Mouse (Mus musculus): ENCODE data around the gene Ptch2. TPM values are rescaled to one million over a fixed set of nuclear protein-coding genes. Genes with fewer than 3 reads are reported as not detected.

Ptch2 gene
- polyA plus RNA-seq, 1 experiment = 1.5 TPM

- H3K4me1 ChIP-seq (ENCODE audit: control insufficient read depth, insufficient read depth, insufficient read length, low read length) = peaks cover 3% of the 10 kb centered on the region; the same call in 1 of the 2 replicates
- H3K4me3 ChIP-seq (ENCODE audit: insufficient read depth, low read depth, low read length) = no peak overlapping the region
- no peak overlapping the region for H3K27ac ChIP-seq (replicated peaks; ENCODE audit: low read depth, low read length)
These were observed 22.1 kb downstream of the Ptch2 start for GRCm38 (mm10) chr4:117117931-117118330.

GRCm38 (mm10) chr4:117119636-117120035 is 23.8 kb downstream of the Ptch2 start:
- H3K27ac ChIP-seq (replicated peaks; ENCODE audit: low read depth, low read length) = peak overlapping the region; percentile 89
- peak overlapping the region; percentile 61 for H3K4me3 ChIP-seq (ENCODE audit: insufficient read depth, low read depth, low read length)
- H3K4me1 ChIP-seq (ENCODE audit: control insufficient read depth, insufficient read depth, insufficient read length, low read length) = peaks cover 11% of the 10 kb centered on the region; the same call in 1 of the 2 replicates

GRCm38 (mm10) chr4:117120052-117120444 is 24.2 kb downstream of the Ptch2 start:
- peak overlapping the region; percentile 61 for H3K4me3 ChIP-seq (ENCODE audit: insufficient read depth, low read depth, low read length)
- H3K27ac ChIP-seq (replicated peaks; ENCODE audit: low read depth, low read length) = peak overlapping the region; percentile 89
- H3K4me1 ChIP-seq (ENCODE audit: control insufficient read depth, insufficient read depth, insufficient read length, low read length) = peaks cover 15% of the 10 kb centered on the region

GRCm38 (mm10) chr4:117120445-117121414 is 24.9 kb downstream of the Ptch2 start:
- peaks cover 22% of the 10 kb centered on the region for H3K4me1 ChIP-seq (ENCODE audit: control insufficient read depth, insufficient read depth, insufficient read length, low read length)

GRCm38 (mm10) chr4:117122209-117122608 is 26.3 kb downstream of the Ptch2 start:
- H3K4me3 ChIP-seq (ENCODE audit: insufficient read depth, low read depth, low read length) = peak overlapping the region; percentile 24; the same call in 1 of the 2 replicates
- H3K27ac ChIP-seq (replicated peaks; ENCODE audit: low read depth, low read length) = peak overlapping the region; percentile 82
- H3K4me1 ChIP-seq (ENCODE audit: control insufficient read depth, insufficient read depth, insufficient read length, low read length) = peaks cover 32% of the 10 kb centered on the region

More at GRCm38 (mm10) chr4:117120445-117121414, 24.9 kb downstream of the Ptch2 start:
- peak overlapping the region; percentile 89 for H3K27ac ChIP-seq (replicated peaks; ENCODE audit: low read depth, low read length)
- peak overlapping the region; percentile 70 for H3K4me3 ChIP-seq (ENCODE audit: insufficient read depth, low read depth, low read length)

GRCm38 (mm10) chr4:117123546-117124217 is 27.8 kb downstream of the Ptch2 start:
- H3K27ac ChIP-seq (replicated peaks; ENCODE audit: low read depth, low read length) = peak overlapping the region; percentile 41
- no peak overlapping the region for H3K4me3 ChIP-seq (ENCODE audit: insufficient read depth, low read depth, low read length)

GRCm38 (mm10) chr4:117124218-117124517 is 28.3 kb downstream of the Ptch2 start:
- peaks cover 32% of the 10 kb centered on the region for H3K4me1 ChIP-seq (ENCODE audit: control insufficient read depth, insufficient read depth, insufficient read length, low read length)
- no peak overlapping the region for H3K4me3 ChIP-seq (ENCODE audit: insufficient read depth, low read depth, low read length)
- peak overlapping the region; percentile 100 for H3K27ac ChIP-seq (replicated peaks; ENCODE audit: low read depth, low read length)

More at GRCm38 (mm10) chr4:117123546-117124217, 27.8 kb downstream of the Ptch2 start:
- peaks cover 32% of the 10 kb centered on the region for H3K4me1 ChIP-seq (ENCODE audit: control insufficient read depth, insufficient read depth, insufficient read length, low read length)

DNA sequence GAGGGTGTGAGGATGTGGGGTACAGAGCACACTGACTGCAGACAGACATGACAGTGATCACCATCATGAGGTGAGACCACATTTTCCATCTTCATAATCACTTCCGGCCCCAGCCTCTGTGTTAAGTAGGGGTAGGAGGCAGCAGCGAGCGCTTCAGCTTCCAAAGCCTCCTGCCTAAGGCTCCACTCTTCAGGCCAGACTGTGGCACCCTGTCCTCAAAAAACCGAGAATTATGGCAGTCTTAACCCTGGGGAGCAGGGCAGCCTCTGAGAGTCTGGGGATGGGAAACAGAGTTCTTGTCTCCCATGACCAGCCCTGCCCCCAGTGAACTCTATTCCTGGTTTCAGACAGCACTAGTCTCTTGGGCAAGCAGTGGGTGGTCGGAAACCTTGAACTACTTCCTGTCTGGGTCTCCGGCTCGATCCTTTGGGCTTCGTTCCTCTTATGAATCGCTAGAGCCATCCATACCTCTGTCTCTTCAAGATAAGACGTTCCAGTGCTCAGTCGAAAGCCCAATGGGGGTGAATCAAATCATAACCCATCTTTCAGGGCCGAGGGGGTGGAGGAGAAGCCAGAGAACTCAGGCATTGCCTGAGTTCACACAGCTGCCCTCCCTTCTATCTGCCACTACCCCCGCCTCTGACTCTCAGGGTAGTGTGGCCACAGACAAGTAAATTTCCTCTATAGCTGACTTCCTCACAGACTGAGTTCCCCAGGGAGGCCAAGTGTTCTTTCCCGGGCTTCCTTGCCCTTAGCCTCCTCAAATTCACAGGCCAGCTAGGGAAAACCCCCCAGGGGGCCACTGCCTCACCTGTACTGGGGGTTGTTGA is 28.9 kb downstream of the Ptch2 start:
- no peak overlapping the region; the same call in 1 of the 2 replicates for H3K4me3 ChIP-seq (ENCODE audit: insufficient read depth, low read depth, low read length)
- H3K27ac ChIP-seq (replicated peaks; ENCODE audit: low read depth, low read length) = peak overlapping the region; percentile 100
- peaks cover 31% of the 10 kb centered on the region for H3K4me1 ChIP-seq (ENCODE audit: control insufficient read depth, insufficient read depth, insufficient read length, low read length)

- Histone ChIP-seq H3K4me3 (ENCODE audit: insufficient read depth, low read depth, low read length) (peak within 1 kb of the TSS; percentile 20), H3K27ac (replicated peaks; ENCODE audit: low read depth, low read length) (peak within 1 kb of the TSS; percentile 100), H3K4me1 (ENCODE audit: control insufficient read depth, insufficient read depth, insufficient read length, low read length) (peaks cover 29% of the 10 kb centered on the region)
These were observed 29.6 kb downstream of the Ptch2 start, which contains the start of gene Btbd19 for GRCm38 (mm10) chr4:117125348-117125909. Gene Btbd19, minus strand, starts transcription at chr4:117125725.

GRCm38 (mm10) chr4:117125910-117126674 is 30.2 kb downstream of the Ptch2 start:
- Histone ChIP-seq H3K4me3 (ENCODE audit: insufficient read depth, low read depth, low read length) (peak overlapping the region; percentile 20; the same call in 1 of the 2 replicates), H3K27ac (replicated peaks; ENCODE audit: low read depth, low read length) (peak overlapping the region; percentile 100), H3K4me1 (ENCODE audit: control insufficient read depth, insufficient read depth, insufficient read length, low read length) (peaks cover 29% of the 10 kb centered on the region)

- Histone ChIP-seq H3K4me3 (ENCODE audit: insufficient read depth, low read depth, low read length) (peak within 1 kb of the TSS; percentile 20; the same call in 1 of the 2 replicates), H3K4me1 (ENCODE audit: control insufficient read depth, insufficient read depth, insufficient read length, low read length) (peaks cover 29% of the 10 kb centered on the region), H3K27ac (replicated peaks; ENCODE audit: low read depth, low read length) (peak within 1 kb of the TSS; percentile 100)
These were observed 30.9 kb downstream of the Ptch2 start, which contains the start of gene Tctex1d4 for GRCm38 (mm10) chr4:117126675-117127290. Gene Tctex1d4, plus strand, starts transcription at chr4:117126794.

- H3K4me3 ChIP-seq (ENCODE audit: insufficient read depth, low read depth, low read length) = no peak overlapping the region
- H3K4me1 ChIP-seq (ENCODE audit: control insufficient read depth, insufficient read depth, insufficient read length, low read length) = peaks cover 29% of the 10 kb centered on the region
- no peak overlapping the region for H3K27ac ChIP-seq (replicated peaks; ENCODE audit: low read depth, low read length)
These were observed 32.3 kb downstream of the Ptch2 start for GRCm38 (mm10) chr4:117127991-117128686.

- Histone ChIP-seq H3K4me3 (ENCODE audit: insufficient read depth, low read depth, low read length) (no peak overlapping the region), H3K27ac (replicated peaks; ENCODE audit: low read depth, low read length) (no peak overlapping the region), H3K4me1 (ENCODE audit: control insufficient read depth, insufficient read depth, insufficient read length, low read length) (peaks cover 9% of the 10 kb centered on the region)
These were observed 34.9 kb downstream of the Ptch2 start for GRCm38 (mm10) chr4:117130790-117131189.
